Mouse (Mus musculus): Measurements from ENCODE around the gene Meis1.

The Meis1 gene

GRCm38 (mm10) chr11:19014441-19015161 is 4.2 kb downstream of the Meis1 start:
- no peak for DNase-seq (ENCODE audit: low spot score in 2 of 2)

GRCm38 (mm10) chr11:19014113-19014440 is 4.7 kb downstream of the Meis1 start:
- no peak for DNase-seq (ENCODE audit: low spot score in 2 of 2)

- no peak for DNase-seq (ENCODE audit: low spot score in 2 of 2)
Observed at GRCm38 (mm10) chr11:19013141-19014112, 5.4 kb downstream of the Meis1 start.

GRCm38 (mm10) chr11:19012463-19013115 is 6.2 kb downstream of the Meis1 start:
- no peak for DNase-seq (ENCODE audit: low spot score in 2 of 2)

- no peak for DNase-seq (ENCODE audit: low spot score in 2 of 2)
Observed at GRCm38 (mm10) chr11:19012001-19012400, 6.8 kb downstream of the Meis1 start.

- no peak for DNase-seq (ENCODE audit: low spot score in 2 of 2)
Observed at GRCm38 (mm10) chr11:19011108-19011805, 7.5 kb downstream of the Meis1 start.

GRCm38 (mm10) chr11:19010396-19010811 is 8.4 kb downstream of the Meis1 start:
- no peak for DNase-seq (ENCODE audit: low spot score in 2 of 2)

- no peak for DNase-seq (ENCODE audit: low spot score in 2 of 2)
Observed at GRCm38 (mm10) chr11:19009536-19010395, 9.0 kb downstream of the Meis1 start.

- no peak for DNase-seq (ENCODE audit: low spot score in 2 of 2)
Observed at GRCm38 (mm10) chr11:19008610-19009384, 10.0 kb downstream of the Meis1 start.

- DNase-seq (ENCODE audit: low spot score in 2 of 2): no peak
Observed at GRCm38 (mm10) chr11:19007541-19008424, 11.0 kb downstream of the Meis1 start.

- no peak for DNase-seq (ENCODE audit: low spot score in 2 of 2)
Observed at GRCm38 (mm10) chr11:19007068-19007467, 11.7 kb downstream of the Meis1 start.

GRCm38 (mm10) chr11:19005913-19006693 is 12.7 kb downstream of the Meis1 start:
- no peak for DNase-seq (ENCODE audit: low spot score in 2 of 2)

- no peak for DNase-seq (ENCODE audit: low spot score in 2 of 2)
Observed at GRCm38 (mm10) chr11:19005007-19005912, 13.5 kb downstream of the Meis1 start.

GRCm38 (mm10) chr11:19003066-19003465 is 15.7 kb downstream of the Meis1 start:
- DNase-seq (ENCODE audit: low spot score in 2 of 2): no peak

- no peak for DNase-seq (ENCODE audit: low spot score in 2 of 2)
Observed at GRCm38 (mm10) chr11:18996767-18997166, 22.0 kb downstream of the Meis1 start.

GRCm38 (mm10) chr11:18996289-18996688 is 22.5 kb downstream of the Meis1 start:
- DNase-seq (ENCODE audit: low spot score in 2 of 2): no peak

- DNase-seq (ENCODE audit: low spot score in 2 of 2): no peak
Observed at GRCm38 (mm10) chr11:18992796-18993195, 26.0 kb downstream of the Meis1 start.
